Mouse (Mus musculus): ENCODE measurements at regions not wholly inside any gene's neighbourhood (a gene's known extent, or its start where the extent isn't known, plus 50 kb on each side); places are given as distances from the start of the nearest gene placed in this dataset.

GRCm38 (mm10) chr2:123806370-123806769 lies 283.4 kb upstream of the Sema6d start:
- no peak for TF ChIP-seq POLR2A (IDR thresholded peaks at IDR 0.05; ENCODE audit: insufficient read length, low read depth)
- no peak for TF ChIP-seq MYOD1 (IDR thresholded peaks at IDR 0.05; ENCODE audit: control insufficient read depth in 1 of 3, insufficient read length in 2 of 3, low read depth in 2 of 3)
- no peak for TF ChIP-seq USF1 (IDR thresholded peaks at IDR 0.05; ENCODE audit: low read depth)
- no peak for TF ChIP-seq REST (IDR thresholded peaks at IDR 0.05; ENCODE audit: insufficient read depth, insufficient read length)
- no peak for TF ChIP-seq CEBPB (IDR thresholded peaks at IDR 0.05; ENCODE audit: insufficient read depth, poor library complexity, severe bottlenecking)
- no peak for TF ChIP-seq MAX (IDR thresholded peaks at IDR 0.05; ENCODE audit: low read depth)
- TF ChIP-seq MYOG (IDR thresholded peaks at IDR 0.05; ENCODE audit: control insufficient read depth in 1 of 3, insufficient read depth in 1 of 3, insufficient read length in 2 of 3, low read depth in 2 of 3) = no peak
- no peak for TF ChIP-seq E2F4 (IDR thresholded peaks at IDR 0.05; ENCODE audit: insufficient read depth)
- TF ChIP-seq POLR2AphosphoS2 (IDR thresholded peaks at IDR 0.05; ENCODE audit: insufficient read length, low read depth) = no peak
- no peak for TF ChIP-seq TCF12 (IDR thresholded peaks at IDR 0.05; ENCODE audit: insufficient read depth, poor library complexity, severe bottlenecking)

Measured in myocyte (in vitro differentiated cells).